Mouse (Mus musculus): ENCODE measurements around the gene Cyp51. TPM values are rescaled to one million over a fixed set of nuclear protein-coding genes. Genes with fewer than 3 reads are reported as not detected.
"Not testable (repeated sequence)": the region's sequence is repeated elsewhere in the genome, so short reads cannot be mapped to it uniquely, and the experiment has no call there.

Gene Cyp51
- 170 and 173 TPM in 2 replicates for polyA plus RNA-seq (2015; fragmentation: Nextera tagmentation; extraction: Ambion mirVana)

- ATAC-seq = peak; percentile 98
- H3K4me3 ChIP-seq (ENCODE audit: low read depth, low read length) = peak within 1 kb of the TSS; percentile 78
- no peaks in the 10 kb centered on the region for H3K9me3 ChIP-seq (replicated peaks; ENCODE audit: control insufficient read depth, low read length, poor library complexity, severe bottlenecking)
- H3K27me3 ChIP-seq (ENCODE audit: control insufficient read depth, insufficient read depth, low read depth, low read length) = no peaks in the 10 kb centered on the region
- peaks cover 31% of the 10 kb centered on the region for H3K4me1 ChIP-seq (ENCODE audit: control insufficient read depth, insufficient read depth, low read length)
- H3K36me3 ChIP-seq (ENCODE audit: control insufficient read depth, insufficient read depth, low read length) = peaks cover 18% of the 10 kb centered on the region
- H3K9ac ChIP-seq (ENCODE audit: low read depth, low read length) = peak within 1 kb of the TSS; percentile 87
- peak within 1 kb of the TSS; percentile 81 for H3K4me2 ChIP-seq (ENCODE audit: low read length)
- under 1% methylated on average over 59 of the region's 59 CpGs for WGBS
- peak within 1 kb of the TSS; percentile 99 for H3K27ac ChIP-seq (ENCODE audit: low read length)
Measured at GRCm38 (mm10) chr5:4104341-4105040, at the start of gene Cyp51. Cyp51 (minus strand) TSS chr5:4104746.

GRCm38 (mm10) chr5:4112570-4113098 is 8.1 kb upstream of the Cyp51 start:
- Histone ChIP-seq H3K9ac (ENCODE audit: low read depth, low read length) (no peak overlapping the region), H3K27ac (ENCODE audit: low read length) (no peak overlapping the region), H3K9me3 (replicated peaks; ENCODE audit: control insufficient read depth, low read length, poor library complexity, severe bottlenecking) (no peaks in the 10 kb centered on the region), H3K4me2 (ENCODE audit: low read length) (no peak overlapping the region), H3K36me3 (ENCODE audit: control insufficient read depth, insufficient read depth, low read length) (no peaks in the 10 kb centered on the region), H3K27me3 (ENCODE audit: control insufficient read depth, insufficient read depth, low read depth, low read length) (no peaks in the 10 kb centered on the region), H3K4me1 (ENCODE audit: control insufficient read depth, insufficient read depth, low read length) (no peaks in the 10 kb centered on the region), H3K4me3 (ENCODE audit: low read depth, low read length) (no peak overlapping the region)
- ATAC-seq = no peak
- 95% methylated on average over 5 of the region's 5 CpGs for WGBS

GRCm38 (mm10) chr5:4107056-4107455 is 2.5 kb upstream of the Cyp51 start:
- H3K36me3 ChIP-seq (ENCODE audit: control insufficient read depth, insufficient read depth, low read length); H3K4me2 ChIP-seq (ENCODE audit: low read length); H3K9me3 ChIP-seq (replicated peaks; ENCODE audit: control insufficient read depth, low read length, poor library complexity, severe bottlenecking); H3K9ac ChIP-seq (ENCODE audit: low read depth, low read length); H3K27me3 ChIP-seq (ENCODE audit: control insufficient read depth, insufficient read depth, low read depth, low read length); ATAC-seq; H3K27ac ChIP-seq (ENCODE audit: low read length); H3K4me3 ChIP-seq (ENCODE audit: low read depth, low read length): not testable (repeated sequence)
- H3K4me1 ChIP-seq (ENCODE audit: control insufficient read depth, insufficient read depth, low read length) = peaks cover 16% of the 10 kb centered on the region
- WGBS = 49% methylated on average over 7 of the region's 7 CpGs

GRCm38 (mm10) chr5:4105651-4106186 is 1.2 kb upstream of the Cyp51 start:
- H3K4me3 ChIP-seq (ENCODE audit: low read depth, low read length) = no peak overlapping the region
- H3K4me2 ChIP-seq (ENCODE audit: low read length) = no peak overlapping the region
- no peak for ATAC-seq
- peaks cover 10% of the 10 kb centered on the region for H3K36me3 ChIP-seq (ENCODE audit: control insufficient read depth, insufficient read depth, low read length)
- H3K27me3 ChIP-seq (ENCODE audit: control insufficient read depth, insufficient read depth, low read depth, low read length) = no peaks in the 10 kb centered on the region
- 99% methylated on average over 2 of the region's 2 CpGs for WGBS
- no peaks in the 10 kb centered on the region for H3K9me3 ChIP-seq (replicated peaks; ENCODE audit: control insufficient read depth, low read length, poor library complexity, severe bottlenecking)
- peak overlapping the region; percentile 99 for H3K27ac ChIP-seq (ENCODE audit: low read length)
- H3K4me1 ChIP-seq (ENCODE audit: control insufficient read depth, insufficient read depth, low read length) = peaks cover 27% of the 10 kb centered on the region
- no peak overlapping the region for H3K9ac ChIP-seq (ENCODE audit: low read depth, low read length)

- Histone ChIP-seq H3K4me3 (ENCODE audit: low read depth, low read length) (peak overlapping the region; percentile 78), H3K9me3 (replicated peaks; ENCODE audit: control insufficient read depth, low read length, poor library complexity, severe bottlenecking) (no peaks in the 10 kb centered on the region), H3K36me3 (ENCODE audit: control insufficient read depth, insufficient read depth, low read length) (peaks cover 24% of the 10 kb centered on the region), H3K27ac (ENCODE audit: low read length) (peak overlapping the region; percentile 99), H3K27me3 (ENCODE audit: control insufficient read depth, insufficient read depth, low read depth, low read length) (no peaks in the 10 kb centered on the region), H3K4me1 (ENCODE audit: control insufficient read depth, insufficient read depth, low read length) (peaks cover 31% of the 10 kb centered on the region), H3K9ac (ENCODE audit: low read depth, low read length) (peak overlapping the region; percentile 87), H3K4me2 (ENCODE audit: low read length) (peak overlapping the region; percentile 81)
- WGBS = 2% methylated on average over 40 of the region's 41 CpGs
- ATAC-seq = peak; percentile 73
Measured at GRCm38 (mm10) chr5:4103626-4104340, 763 bp downstream of the Cyp51 start.

- H3K27me3 ChIP-seq (ENCODE audit: control insufficient read depth, insufficient read depth, low read depth, low read length) = no peaks in the 10 kb centered on the region
- peak overlapping the region; percentile 81 for H3K4me2 ChIP-seq (ENCODE audit: low read length)
- no peak overlapping the region for H3K9ac ChIP-seq (ENCODE audit: low read depth, low read length)
- ATAC-seq = no peak
- no peak overlapping the region for H3K4me3 ChIP-seq (ENCODE audit: low read depth, low read length)
- WGBS = 90% methylated on average over 2 of the region's 2 CpGs
- peaks cover 31% of the 10 kb centered on the region for H3K4me1 ChIP-seq (ENCODE audit: control insufficient read depth, insufficient read depth, low read length)
- no peak overlapping the region for H3K27ac ChIP-seq (ENCODE audit: low read length)
- H3K36me3 ChIP-seq (ENCODE audit: control insufficient read depth, insufficient read depth, low read length) = peaks cover 24% of the 10 kb centered on the region
- H3K9me3 ChIP-seq (replicated peaks; ENCODE audit: control insufficient read depth, low read length, poor library complexity, severe bottlenecking) = no peaks in the 10 kb centered on the region
Measured at GRCm38 (mm10) chr5:4101770-4102169, 2.8 kb downstream of the Cyp51 start.

GRCm38 (mm10) chr5:4101031-4101430 is 3.5 kb downstream of the Cyp51 start:
- Histone ChIP-seq H3K4me3 (ENCODE audit: low read depth, low read length) (no peak overlapping the region), H3K4me2 (ENCODE audit: low read length) (no peak overlapping the region), H3K4me1 (ENCODE audit: control insufficient read depth, insufficient read depth, low read length) (peaks cover 31% of the 10 kb centered on the region), H3K9me3 (replicated peaks; ENCODE audit: control insufficient read depth, low read length, poor library complexity, severe bottlenecking) (no peaks in the 10 kb centered on the region), H3K27ac (ENCODE audit: low read length) (no peak overlapping the region), H3K36me3 (ENCODE audit: control insufficient read depth, insufficient read depth, low read length) (peaks cover 24% of the 10 kb centered on the region), H3K27me3 (ENCODE audit: control insufficient read depth, insufficient read depth, low read depth, low read length) (no peaks in the 10 kb centered on the region), H3K9ac (ENCODE audit: low read depth, low read length) (no peak overlapping the region)
- WGBS = 95% methylated on average over 4 of the region's 4 CpGs
- no peak for ATAC-seq

GRCm38 (mm10) chr5:4094471-4094870 is 10.1 kb downstream of the Cyp51 start:
- whole genome bisulfite sequencing = 99% methylated on average over 5 of the region's 5 CpGs
- ATAC-seq = no peak
- H3K4me1 ChIP-seq (ENCODE audit: control insufficient read depth, insufficient read depth, low read length) = peaks cover 3% of the 10 kb centered on the region; the same call in 1 of the 2 replicates
- H3K9me3 ChIP-seq (replicated peaks; ENCODE audit: control insufficient read depth, low read length, poor library complexity, severe bottlenecking) = no peaks in the 10 kb centered on the region
- H3K27ac ChIP-seq (ENCODE audit: low read length) = no peak overlapping the region
- H3K36me3 ChIP-seq (ENCODE audit: control insufficient read depth, insufficient read depth, low read length) = peaks cover 43% of the 10 kb centered on the region
- no peak overlapping the region for H3K4me2 ChIP-seq (ENCODE audit: low read length)
- no peak overlapping the region for H3K4me3 ChIP-seq (ENCODE audit: low read depth, low read length)
- no peak overlapping the region for H3K9ac ChIP-seq (ENCODE audit: low read depth, low read length)
- H3K27me3 ChIP-seq (ENCODE audit: control insufficient read depth, insufficient read depth, low read depth, low read length) = no peaks in the 10 kb centered on the region

GRCm38 (mm10) chr5:4088190-4088589 is 16.4 kb downstream of the Cyp51 start:
- no peak overlapping the region for H3K27ac ChIP-seq (ENCODE audit: low read length)
- peaks cover 3% of the 10 kb centered on the region; the same call in 1 of the 2 replicates for H3K4me1 ChIP-seq (ENCODE audit: control insufficient read depth, insufficient read depth, low read length)
- H3K27me3 ChIP-seq (ENCODE audit: control insufficient read depth, insufficient read depth, low read depth, low read length) = no peaks in the 10 kb centered on the region
- no peaks in the 10 kb centered on the region for H3K9me3 ChIP-seq (replicated peaks; ENCODE audit: control insufficient read depth, low read length, poor library complexity, severe bottlenecking)
- no peak overlapping the region for H3K4me3 ChIP-seq (ENCODE audit: low read depth, low read length)
- no peak overlapping the region for H3K9ac ChIP-seq (ENCODE audit: low read depth, low read length)
- 91% methylated on average over 5 of the region's 5 CpGs for WGBS
- no peak for ATAC-seq
- no peak overlapping the region for H3K4me2 ChIP-seq (ENCODE audit: low read length)
- H3K36me3 ChIP-seq (ENCODE audit: control insufficient read depth, insufficient read depth, low read length) = peaks cover 45% of the 10 kb centered on the region

All from midbrain, embryonic 16.5 days (tissue).